Mouse (Mus musculus): ENCODE data around the gene Olig1.

DNA sequence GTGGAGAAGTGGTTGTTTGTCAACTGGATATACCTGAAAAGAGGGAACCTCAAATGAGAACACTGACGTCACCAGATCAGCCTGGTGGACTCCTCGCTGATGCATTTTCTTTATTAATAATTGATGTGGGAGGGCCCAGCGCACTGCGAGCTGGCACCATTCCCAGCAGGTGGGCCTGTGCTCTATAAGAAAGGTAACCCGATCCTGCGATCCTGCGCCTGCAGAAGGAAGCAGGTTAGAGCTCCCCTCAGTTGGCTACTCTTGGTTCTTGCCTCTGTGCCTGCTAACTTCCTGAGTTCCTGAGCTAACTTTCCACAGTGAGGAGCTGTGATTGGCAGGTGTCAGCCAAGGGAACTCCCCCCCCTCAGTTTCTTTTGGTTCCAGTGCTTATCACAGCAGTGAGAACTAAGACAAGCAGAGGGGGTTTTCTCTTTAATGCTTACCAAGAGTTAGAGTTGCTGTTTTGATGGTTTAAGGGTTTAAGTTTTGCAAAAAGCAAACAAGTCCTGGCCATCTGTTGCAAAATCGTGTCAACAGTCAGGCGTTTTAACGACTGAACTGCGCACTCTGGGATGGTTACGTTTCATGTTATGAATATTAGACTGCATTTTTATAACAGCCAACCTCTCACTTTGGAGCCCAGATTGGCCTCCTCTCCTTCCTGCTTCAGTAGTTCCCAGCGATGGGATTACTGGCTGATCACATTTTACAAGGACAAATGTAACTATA is 684 bp upstream of the Olig1 start:
- no peak for TF ChIP-seq POLR2A (IDR thresholded peaks at IDR 0.05; ENCODE audit: low read depth, low read length)
- no peak for TF ChIP-seq CTCF (IDR thresholded peaks at IDR 0.05; ENCODE audit: extremely low read depth, insufficient read length, insufficient replicate concordance, low read depth, low read length)

Measured in small intestine, adult 2 months (tissue).